Mouse (Mus musculus) CH12F3 (cell line): Measurements from ENCODE around the gene Gpkow.
"Not testable (repeated sequence)": the region's sequence is repeated elsewhere in the genome, so short reads cannot be mapped to it uniquely, and the experiment has no call there.

ENCODE experiments used
- in situ Hi-C: fragments of 300-500 bp; cut with MboI; formaldehyde crosslinking; loops from 2 replicates; pipeline ENCODE4 v1.14.3; 2020; ENCODE audit warnings: low sequenced_read_pairs

Gpkow gene

DNA sequence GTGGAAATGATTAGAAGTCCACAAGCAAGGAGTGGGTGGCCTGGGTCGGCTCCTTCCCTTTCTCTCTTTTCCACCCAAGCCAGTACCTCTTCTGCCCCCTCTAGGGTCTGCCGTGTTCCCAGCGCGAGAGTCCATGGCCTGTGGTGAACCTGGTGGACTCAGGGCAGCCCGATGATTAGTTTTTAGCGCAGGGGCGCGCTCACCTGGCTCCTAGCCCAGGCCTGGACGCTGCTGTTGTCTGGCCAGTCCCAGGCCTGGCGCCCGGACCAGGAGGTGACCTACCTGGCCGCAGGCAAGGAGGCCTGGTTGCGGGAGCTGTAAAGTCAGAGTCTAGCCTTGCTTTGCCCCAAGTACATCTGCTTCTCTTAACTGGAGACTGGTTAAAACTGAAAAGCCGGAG, 16.1 kb upstream of the Gpkow start, which contains the start of gene Magix:
Gene Magix (minus strand): TSS at position 388 of the 400 bp plus-strand sequence.
- in situ Hi-C loops: loop anchor here (25.0 kb wide), 1 partner anchor 219 kb away; no protein-coding TSS in a partner anchor

DNA sequence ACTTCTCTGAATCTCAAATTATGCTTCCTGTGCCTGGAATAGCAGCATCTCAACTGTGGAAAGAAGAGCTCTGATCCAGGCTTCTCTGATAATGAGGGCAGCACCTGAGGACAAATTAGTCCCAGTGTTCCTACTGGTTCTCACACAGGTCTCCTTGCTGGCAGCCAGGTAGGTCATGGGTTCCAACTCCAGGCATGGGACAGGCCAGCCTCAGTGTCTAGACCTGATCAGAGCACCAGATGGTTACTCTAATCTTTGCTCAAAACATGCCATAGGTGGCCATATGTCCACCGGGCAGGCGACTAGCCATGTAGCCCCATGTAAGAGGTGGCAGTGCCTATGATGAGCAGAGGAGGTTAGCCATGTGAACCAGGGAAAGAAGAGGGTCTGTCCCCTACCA, 8.6 kb upstream of the Gpkow start:
- in situ Hi-C loops: loop anchor here (25.0 kb wide), 1 partner anchor 226 kb away; no protein-coding TSS in a partner anchor

DNA sequence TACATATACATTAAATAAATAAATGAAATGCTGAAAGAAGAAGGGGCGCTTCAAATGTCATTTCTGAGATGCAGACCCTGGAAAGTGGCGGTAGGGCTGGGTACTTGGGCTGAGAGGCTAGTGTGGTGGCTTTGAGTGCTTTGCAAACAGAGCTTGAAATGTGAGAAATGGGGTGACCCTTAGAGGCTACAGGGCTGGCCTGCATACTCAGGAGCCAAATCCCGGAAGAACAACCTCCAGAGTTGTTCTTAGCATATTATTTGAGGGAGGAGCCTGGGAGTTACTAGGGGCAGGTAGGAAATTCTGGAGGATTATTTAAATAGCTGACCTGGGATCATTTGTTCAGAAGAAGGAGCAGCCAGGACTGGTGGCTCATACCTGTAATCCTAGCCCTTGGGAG, 6.4 kb upstream of the Gpkow start:
- in situ Hi-C loops: loop anchor here (25.0 kb wide), 1 partner anchor 228 kb away; no protein-coding TSS in a partner anchor

DNA sequence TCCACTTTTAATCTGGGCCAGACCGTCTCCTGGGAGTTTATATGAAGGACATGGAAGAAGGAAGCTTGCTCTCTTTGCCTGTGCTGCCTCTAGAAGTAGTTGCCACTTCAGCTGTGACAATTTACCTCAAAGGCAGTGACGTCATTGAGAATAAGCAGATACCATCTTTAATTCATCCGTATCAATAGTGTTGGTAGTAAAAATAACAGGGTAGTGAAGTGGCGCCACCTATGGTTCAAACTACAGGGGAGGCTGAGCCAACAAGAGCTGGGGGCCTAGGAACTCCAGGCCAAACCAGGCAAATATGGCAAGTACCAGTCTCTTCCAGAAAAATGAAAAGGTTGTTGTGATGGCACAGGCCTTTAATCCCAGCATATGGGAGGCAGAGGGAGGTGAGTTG, 4.1 kb upstream of the Gpkow start:
- in situ Hi-C loops: loop anchor here (25.0 kb wide), 1 partner anchor 231 kb away; no protein-coding TSS in a partner anchor

DNA sequence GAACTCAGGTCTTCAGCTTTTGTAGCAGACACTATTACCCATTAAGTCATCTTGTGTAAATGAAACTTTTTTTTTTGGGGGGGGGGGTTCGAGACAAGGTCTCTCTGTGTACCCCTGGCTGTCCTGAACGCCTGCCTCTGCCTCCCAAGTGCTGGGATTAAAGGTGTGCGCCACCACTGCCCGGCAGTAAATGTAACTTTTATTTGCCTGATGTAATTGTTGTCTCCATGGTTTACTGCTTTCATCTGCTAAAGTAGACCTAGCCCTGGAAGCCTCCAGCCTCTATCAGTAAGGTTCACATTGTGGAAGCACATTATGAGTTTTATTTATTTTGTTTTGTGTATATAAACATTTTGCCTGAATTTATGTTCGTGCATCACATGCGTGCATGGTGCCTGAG, 411 bp upstream of the Gpkow start:
- in situ Hi-C loops: loop anchor here (25.0 kb wide), 1 partner anchor 234 kb away; no protein-coding TSS in a partner anchor

DNA sequence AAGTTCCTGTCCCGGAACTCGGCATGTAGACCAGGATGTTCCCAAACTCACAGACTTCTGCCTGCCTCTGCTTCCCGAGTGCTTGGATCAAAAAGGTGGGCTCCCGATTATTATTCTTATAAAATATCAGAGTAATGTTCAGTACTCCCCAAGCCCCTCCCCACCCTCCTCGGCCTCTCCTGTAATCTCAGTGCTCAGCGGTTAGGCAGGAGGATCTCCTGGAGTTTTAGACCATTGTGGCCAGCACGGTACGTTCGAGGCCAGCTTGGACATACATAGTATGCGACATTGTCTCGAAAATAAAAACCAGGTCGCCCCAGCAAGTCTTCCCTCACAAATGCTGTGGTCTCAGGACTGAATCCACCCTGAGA, 16.8 kb downstream of the Gpkow start:
- in situ Hi-C loops: not testable (repeated sequence)

DNA sequence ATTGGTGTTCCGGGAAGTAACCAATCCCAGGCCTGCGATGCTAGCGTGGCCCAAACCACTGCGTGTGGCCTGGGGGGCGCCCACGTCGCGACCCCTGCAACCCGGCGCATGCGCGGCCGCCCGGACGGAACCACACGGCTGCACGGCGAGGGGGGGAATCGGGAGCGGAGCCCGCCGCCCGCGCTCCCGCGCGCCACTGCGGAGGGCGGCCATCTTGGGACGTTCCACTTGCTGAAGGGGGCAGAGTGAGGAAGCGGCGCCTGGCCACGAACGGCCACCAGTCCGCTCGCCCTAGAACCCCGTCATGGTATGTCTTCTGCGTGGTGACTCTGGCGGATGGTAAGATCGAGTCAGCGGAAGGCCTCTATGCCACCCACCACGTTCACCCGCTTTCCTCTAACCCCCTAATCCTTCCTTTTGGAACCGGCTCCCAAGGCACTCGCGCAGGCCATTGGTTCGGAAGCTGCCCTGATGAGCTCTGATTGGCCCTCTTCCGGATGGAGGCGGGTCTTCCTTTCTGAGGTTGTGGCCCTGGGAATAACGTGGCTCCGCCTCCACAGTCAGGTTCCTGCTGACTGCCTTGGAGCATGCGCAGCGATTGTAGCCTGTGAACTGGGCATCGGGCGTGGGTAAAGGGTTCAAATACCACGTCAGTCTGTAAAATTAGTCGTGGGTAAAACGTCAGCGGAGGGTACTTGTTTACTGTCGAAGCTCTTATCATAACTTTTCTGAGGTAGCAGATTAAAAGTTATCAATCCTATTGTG, 17.4 kb downstream of the Gpkow start, which contains the start of gene Wdr45:
Gene Wdr45 (plus strand): TSS at position 199 of the 765 bp plus-strand sequence.
- in situ Hi-C loops: not testable (repeated sequence)

DNA sequence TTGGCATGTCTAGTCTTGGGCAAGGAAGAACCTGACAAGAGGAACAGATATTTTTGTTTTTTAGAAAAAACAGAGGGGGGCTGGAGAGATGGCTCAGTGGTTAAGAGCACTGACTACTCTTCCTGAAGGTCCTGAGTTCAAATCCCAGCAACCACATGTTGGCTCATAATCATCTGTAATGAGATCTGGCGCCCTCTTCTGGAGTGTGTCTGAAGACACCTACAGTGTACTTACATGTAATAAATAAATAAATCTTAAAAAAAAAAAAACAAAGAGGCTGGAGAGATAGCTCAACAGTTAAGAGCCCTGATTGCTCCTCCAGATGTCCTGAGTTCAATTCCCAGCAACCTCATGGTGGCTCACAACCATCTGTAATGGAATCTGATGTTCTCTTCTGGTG, 19.1 kb downstream of the Gpkow start:
- in situ Hi-C loops: not testable (repeated sequence)

DNA sequence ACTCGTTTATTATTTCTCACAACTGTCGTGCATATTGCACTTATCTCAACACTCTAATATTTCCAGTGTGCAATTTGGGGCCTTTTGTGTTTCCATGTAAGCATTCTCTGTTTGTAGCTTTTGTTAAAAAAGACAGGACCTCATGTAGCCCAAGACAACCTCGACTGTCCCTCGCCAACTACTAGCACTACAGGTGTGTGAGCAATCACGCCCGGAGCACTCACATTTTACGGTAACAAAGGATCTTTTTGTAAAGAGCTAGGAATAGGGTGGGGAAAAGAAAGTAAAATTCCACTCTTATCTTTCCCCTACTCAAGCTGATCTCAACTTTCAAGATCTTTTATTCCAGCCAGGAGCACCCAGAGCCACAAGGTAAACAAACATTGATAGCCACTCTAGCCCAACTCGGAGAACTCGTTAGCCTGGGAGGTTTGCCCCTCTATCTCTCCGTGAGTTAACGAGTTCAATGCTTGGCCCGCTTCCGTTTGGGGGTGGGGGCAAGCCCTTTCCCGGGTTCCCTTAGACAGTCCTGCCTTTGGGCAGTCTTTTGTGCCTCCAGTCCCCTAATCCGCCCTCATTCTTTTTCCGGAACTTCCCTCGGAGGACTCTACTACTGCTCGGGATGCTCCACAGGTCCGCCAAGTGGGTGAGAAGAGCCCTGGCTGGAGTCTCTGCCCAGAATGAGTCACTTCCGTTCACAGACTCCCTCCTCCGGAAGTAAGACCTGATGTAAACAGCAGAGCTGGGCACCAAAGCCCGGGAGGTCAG, 24.8 kb downstream of the Gpkow start, which contains the start of gene Gm45208:
Gene Gm45208 (plus strand): TSS at position 732 of the 768 bp plus-strand sequence.
- in situ Hi-C loops: no loop called here

DNA sequence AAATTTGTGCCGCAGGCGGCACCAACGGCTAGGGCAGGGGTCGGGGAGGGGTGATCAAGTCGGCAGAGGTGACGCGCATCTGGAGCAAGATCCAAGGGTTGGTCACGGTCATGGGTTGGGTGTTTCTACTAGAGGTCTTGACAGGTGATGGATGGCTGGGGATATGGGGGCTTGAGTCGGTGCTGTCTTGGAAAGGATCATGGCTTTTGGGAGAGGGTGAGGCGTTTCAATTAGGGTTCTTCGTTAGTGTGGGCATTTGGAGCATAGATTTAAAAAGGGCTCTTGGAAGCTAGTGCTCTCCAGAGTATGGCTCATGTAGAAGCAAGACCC, 25.3 kb downstream of the Gpkow start:
- in situ Hi-C loops: no loop called here

DNA sequence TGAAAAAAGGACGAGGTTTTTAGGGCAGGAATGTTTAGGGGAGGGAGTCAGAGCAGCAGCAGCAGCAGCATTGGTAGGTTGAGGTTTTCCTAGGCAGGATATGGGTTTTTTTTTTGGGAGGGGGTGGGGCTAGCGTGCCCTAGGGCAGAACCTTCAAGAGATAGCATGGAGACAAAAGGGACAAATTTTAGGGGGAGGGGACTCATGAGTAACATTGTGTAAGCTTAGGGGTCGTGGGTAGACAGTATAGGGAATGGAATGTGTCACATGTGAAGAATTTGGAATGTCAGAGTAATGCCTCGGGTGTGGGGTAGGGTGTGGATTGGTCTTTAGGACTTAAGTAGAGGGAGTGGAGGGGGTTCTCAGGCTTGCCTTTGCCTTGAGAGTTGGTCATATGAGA, 25.8 kb downstream of the Gpkow start:
- in situ Hi-C loops: no loop called here

DNA sequence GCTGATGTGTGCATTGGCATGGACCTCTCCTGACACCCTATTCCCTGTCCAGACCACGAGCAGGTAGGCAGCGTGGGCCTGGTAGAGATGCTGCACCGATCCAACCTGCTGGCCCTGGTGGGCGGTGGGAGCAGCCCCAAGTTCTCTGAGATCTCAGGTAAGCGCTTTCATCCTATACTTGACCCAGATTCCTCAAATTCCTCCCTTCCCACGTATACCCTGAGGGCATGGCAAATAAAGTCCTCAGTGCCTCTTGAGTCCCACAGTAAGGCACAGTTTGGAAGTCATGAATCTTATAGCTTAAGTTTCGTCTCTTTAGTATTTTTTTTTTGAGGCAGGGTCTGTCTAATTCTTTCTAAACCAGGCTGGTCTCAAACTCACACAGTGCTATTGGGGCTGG, 27.2 kb downstream of the Gpkow start:
- in situ Hi-C loops: no loop called here

DNA sequence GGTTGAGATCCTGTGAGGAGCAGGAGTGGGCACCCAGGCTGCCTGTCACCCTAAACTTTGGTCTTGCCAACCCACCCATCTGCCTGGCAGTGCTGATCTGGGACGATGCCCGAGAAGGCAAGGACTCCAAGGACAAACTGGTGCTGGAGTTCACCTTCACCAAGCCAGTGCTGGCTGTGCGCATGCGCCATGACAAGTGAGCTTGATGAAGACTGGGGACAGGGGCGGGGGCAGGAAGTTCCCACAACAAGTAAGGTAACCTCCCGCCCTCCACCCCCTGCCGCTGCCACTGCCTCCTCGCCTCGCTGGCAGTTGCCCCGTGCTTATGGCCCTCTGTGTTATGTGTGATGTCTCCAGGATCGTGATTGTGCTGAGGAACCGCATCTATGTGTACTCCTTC, 28.9 kb downstream of the Gpkow start:
- in situ Hi-C loops: no loop called here

DNA sequence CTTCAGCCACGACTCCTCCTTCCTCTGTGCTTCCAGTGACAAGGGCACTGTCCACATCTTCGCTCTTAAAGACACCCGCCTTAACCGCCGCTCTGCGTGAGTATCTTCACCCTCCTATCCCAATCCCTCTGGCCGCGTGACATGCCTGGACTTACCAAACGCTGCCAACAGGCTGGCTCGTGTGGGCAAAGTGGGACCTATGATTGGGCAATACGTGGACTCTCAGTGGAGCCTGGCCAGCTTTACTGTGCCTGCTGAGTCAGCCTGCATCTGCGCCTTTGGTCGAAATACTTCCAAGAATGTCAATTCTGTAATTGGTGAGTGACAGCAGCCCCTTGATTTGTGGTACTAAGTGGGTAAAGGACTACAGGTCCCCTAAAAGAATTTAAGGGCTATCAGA, 30.2 kb downstream of the Gpkow start:
- in situ Hi-C loops: no loop called here

DNA sequence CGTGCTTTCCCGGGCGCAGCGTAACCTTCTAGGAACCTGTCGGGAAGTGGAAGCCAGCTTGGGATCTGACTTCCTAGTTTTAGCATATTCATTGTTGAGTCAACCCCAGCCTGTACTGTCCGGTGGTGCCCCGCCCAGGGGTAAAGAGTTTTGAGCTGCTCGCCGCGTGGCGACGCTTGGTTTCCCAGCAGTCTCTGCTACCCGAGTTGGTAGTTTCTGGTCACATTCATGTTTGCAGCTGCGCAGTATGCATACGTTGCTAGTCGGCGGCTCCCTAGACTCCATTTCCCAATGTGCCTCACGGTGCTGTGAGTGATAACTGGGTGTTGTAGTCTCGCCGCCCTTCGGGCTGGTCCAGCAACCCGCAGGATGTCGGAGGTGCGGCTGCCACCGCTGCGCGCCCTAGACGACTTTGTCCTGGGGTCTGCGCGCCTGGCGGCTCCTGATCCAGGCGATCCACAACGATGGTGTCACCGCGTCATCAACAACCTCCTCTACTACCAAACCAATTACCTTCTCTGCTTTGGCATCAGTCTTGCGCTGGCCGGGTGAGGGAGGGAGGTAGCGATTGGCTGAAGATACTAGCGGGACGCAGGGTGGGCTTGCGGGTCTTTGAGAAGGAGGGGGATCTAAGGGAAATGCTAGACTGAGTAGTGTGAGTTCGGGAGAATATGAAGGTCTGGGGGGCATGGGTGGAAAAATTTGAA, 31.4 kb downstream of the Gpkow start, which contains the start of gene Praf2:
Gene Praf2 (plus strand): TSS at position 225 of the 707 bp plus-strand sequence.
- in situ Hi-C loops: no loop called here

DNA sequence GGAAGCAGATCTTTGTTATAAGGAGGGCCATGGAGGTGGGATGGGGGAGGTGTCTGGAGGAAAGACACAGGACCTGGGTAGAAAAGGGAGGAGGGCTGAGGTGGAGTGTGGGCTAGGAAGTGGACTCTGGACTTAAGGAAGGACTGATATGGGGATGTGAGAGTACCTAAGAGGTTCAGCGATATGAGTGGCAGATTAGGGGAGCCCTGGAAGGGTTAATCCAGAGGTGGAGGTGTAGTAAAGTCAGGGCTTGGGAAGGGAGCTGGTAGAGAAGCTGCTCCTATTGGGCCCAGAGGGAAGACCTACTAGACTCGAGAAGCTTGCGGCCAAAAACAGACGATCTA, 32.0 kb downstream of the Gpkow start:
- in situ Hi-C loops: no loop called here

DNA sequence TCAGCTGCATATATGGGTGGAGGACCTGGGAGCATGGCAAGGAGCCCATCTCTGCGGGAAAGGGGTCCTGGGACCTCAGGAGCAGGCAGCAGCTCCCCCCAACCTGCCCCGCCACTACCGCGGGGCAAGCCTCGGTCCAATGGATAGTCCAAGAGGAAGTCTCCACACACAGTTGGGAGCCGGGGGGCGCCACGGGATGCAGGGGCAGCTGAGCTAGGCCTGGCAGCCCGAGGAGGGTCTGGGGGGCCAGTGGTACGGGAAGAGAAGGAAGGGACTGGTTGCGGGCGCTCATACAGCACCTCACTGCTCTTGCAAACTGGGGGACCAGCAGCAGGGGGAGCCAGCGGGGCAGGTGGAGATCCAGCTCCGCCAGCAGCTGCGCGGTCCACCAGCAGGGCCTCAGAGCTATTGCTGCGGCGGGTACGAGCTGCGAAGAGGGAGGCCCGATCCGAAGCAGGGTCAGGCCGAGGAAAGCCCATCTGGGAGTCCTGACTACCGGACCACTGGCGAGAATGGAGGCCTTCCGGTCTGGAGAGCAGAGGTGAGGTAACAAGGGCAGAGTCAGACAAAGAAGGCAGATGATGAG, 36.7 kb downstream of the Gpkow start:
- in situ Hi-C loops: no loop called here

DNA sequence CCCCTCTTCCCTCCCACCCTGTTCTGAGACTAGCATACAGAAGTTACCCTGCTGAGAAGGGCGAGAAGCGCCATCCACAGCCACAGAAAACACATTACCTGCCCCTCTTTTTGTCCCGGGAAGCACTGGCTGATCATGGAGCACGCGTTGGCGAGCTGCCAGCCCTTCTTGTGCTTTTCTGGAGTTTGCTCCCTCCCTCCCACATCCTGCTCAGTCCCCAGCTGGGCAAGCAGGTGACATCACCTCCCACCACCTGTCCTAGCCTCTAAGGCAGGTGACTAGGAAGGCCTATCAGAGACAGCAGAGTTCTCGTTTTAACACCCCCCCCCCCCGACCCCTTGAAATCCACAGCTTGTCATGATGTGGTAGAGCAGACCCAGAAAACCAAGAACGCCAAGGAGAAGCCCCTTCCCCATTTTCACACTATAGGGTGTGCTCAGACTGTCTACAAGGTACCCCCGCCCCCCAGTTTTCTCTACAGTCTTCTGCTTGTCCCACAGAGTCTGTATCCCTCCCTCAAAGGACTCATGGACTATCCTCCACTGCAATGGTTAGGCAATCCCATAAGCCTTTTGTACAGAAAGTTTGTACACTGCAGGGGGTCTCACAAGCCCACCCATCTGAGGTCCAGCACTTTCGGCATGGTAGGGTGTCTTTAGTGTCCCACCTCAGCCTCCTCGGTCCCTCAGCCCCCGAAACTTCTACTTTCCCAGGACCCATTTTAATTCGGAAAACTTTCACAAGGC, 42.6 kb downstream of the Gpkow start:
- in situ Hi-C loops: no loop called here

DNA sequence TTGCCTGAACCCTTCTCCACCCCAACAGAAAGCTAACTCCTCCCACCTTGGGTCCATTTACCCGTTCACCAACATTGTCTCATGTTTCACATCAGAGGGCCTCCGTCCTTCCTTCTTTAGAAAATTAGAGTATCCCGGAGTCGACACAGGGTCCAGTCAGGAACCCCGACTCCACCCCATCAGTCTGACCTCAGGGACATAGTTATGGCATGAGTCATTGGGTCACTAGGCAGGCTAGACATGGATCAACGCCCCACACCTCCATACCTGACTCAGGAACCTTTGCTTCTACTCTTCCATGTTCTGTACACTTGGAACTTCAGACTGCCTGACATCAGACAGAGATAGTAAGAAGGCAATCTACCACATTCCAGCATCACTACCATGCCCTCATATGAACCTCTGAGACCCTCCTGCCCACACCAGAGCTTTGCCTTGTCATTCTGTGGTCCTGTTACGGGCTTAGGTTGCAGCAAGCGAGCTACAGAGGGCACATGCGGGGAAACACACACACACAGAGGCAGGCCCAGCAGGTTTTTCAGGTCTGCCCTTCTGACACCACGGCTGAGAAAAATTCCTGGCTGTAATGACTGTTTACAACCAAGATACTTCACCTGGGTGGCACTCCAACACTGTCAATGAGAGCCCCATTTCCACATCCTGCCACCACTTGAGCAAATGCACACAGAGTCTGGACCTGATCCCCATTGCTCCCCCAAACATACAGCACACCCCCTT, 43.3 kb downstream of the Gpkow start:
- in situ Hi-C loops: no loop called here

DNA sequence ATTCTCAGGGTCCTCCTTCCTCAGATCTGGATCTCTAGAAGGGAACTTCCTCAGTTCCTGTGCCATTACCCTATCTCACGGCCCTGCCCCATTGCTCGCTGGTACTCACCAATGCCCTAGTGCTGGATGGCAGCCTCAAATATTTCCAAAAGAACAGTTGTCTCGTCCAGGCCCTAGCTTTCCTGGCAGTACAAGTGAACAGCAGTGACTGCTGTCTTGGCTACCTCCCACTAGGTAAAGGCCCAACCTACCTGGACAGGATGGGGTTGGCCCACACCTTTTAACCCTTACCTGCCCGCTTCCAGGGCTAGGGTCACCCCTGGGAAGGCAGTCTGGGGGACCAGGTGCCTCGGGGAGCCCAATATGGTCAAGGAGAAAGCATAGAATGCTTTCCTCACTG, 44.2 kb downstream of the Gpkow start:
- in situ Hi-C loops: no loop called here
